Mouse (Mus musculus): ENCODE measurements around the gene Atp5e. TPM values are rescaled to one million over a fixed set of nuclear protein-coding genes. Genes with fewer than 3 reads are reported as not detected.

The Atp5e gene
- total and polyA plus RNA-seq, 2 experiments, result 502 to 519 TPM

GRCm38 (mm10) chr2:174501517-174501916 lies 37.6 kb upstream of the Atp5e start:
- no peak for TF ChIP-seq POLR2A (IDR thresholded peaks at IDR 0.05; ENCODE audit: extremely low read depth, insufficient read depth, low read length)
- no peak for TF ChIP-seq CTCF (IDR thresholded peaks at IDR 0.05; ENCODE audit: low read depth, low read length)
- H3K4me1 ChIP-seq (ENCODE audit: control insufficient read depth, insufficient read depth, low read length), result peaks cover 6% of the 10 kb centered on the region; the same call in 1 of the 2 replicates
- H3K9ac ChIP-seq (ENCODE audit: low read depth, low read length), result no peak overlapping the region
- H3K36me3 ChIP-seq (ENCODE audit: control insufficient read depth, insufficient read depth, low read length), result no peaks in the 10 kb centered on the region
- no peaks in the 10 kb centered on the region for H3K27me3 ChIP-seq (ENCODE audit: control insufficient read depth, insufficient read depth, low read length)
- no peak for DNase-seq (ENCODE audit: extremely low read depth, low read depth, low spot score)
- no peaks in the 10 kb centered on the region for H3K79me2 ChIP-seq (ENCODE audit: control insufficient read depth, insufficient read depth, low read length)
- 92% methylated on average over 8 of the region's 8 CpGs for WGBS
- H3K4me3 ChIP-seq (ENCODE audit: insufficient read depth, low read depth, low read length), result no peak overlapping the region
- H3K27ac ChIP-seq (replicated peaks; ENCODE audit: insufficient read depth, low read depth, low read length), result no peak overlapping the region

GRCm38 (mm10) chr2:174500814-174501503 lies 37.1 kb upstream of the Atp5e start:
- WGBS, result 95% methylated on average over 14 of the region's 14 CpGs
- no peaks in the 10 kb centered on the region for H3K36me3 ChIP-seq (ENCODE audit: control insufficient read depth, insufficient read depth, low read length)
- H3K4me3 ChIP-seq (ENCODE audit: insufficient read depth, low read depth, low read length), result no peak overlapping the region
- H3K4me1 ChIP-seq (ENCODE audit: control insufficient read depth, insufficient read depth, low read length), result peaks cover 6% of the 10 kb centered on the region; the same call in 1 of the 2 replicates
- no peaks in the 10 kb centered on the region for H3K79me2 ChIP-seq (ENCODE audit: control insufficient read depth, insufficient read depth, low read length)
- H3K27me3 ChIP-seq (ENCODE audit: control insufficient read depth, insufficient read depth, low read length), result no peaks in the 10 kb centered on the region
- H3K9ac ChIP-seq (ENCODE audit: low read depth, low read length), result no peak overlapping the region
- DNase-seq (ENCODE audit: extremely low read depth, low read depth, low spot score), result no peak
- TF ChIP-seq POLR2A (IDR thresholded peaks at IDR 0.05; ENCODE audit: extremely low read depth, insufficient read depth, low read length) (no peak), CTCF (IDR thresholded peaks at IDR 0.05; ENCODE audit: low read depth, low read length) (no peak)
- no peak overlapping the region for H3K27ac ChIP-seq (replicated peaks; ENCODE audit: insufficient read depth, low read depth, low read length)

DNA sequence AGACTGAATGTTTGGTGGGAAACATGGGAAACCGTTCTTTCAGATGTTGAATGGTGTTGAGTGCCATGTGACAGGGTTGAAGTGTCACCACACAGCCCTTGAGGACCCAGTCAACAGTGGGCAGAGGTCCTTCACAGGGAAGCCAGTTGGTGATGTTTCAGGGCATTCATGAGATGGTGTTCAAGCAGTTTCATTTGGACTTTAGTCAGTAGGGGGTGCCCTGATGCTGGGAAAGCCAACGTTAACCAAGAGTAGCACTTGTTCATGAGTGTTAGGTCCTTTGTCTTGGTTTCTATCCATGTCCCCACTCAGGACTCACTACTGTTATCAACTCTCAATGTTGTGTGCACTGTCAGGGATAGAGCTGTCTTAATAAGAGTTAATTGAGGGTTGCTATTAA lies 29.0 kb upstream of the Atp5e start:
- Histone ChIP-seq H3K36me3 (ENCODE audit: control insufficient read depth, insufficient read depth, low read length) (no peaks in the 10 kb centered on the region), H3K27ac (replicated peaks; ENCODE audit: insufficient read depth, low read depth, low read length) (no peak overlapping the region), H3K4me1 (ENCODE audit: control insufficient read depth, insufficient read depth, low read length) (no peaks in the 10 kb centered on the region), H3K27me3 (ENCODE audit: control insufficient read depth, insufficient read depth, low read length) (no peaks in the 10 kb centered on the region), H3K4me3 (ENCODE audit: insufficient read depth, low read depth, low read length) (no peak overlapping the region), H3K79me2 (ENCODE audit: control insufficient read depth, insufficient read depth, low read length) (no peaks in the 10 kb centered on the region), H3K9ac (ENCODE audit: low read depth, low read length) (no peak overlapping the region)
- 49% methylated on average over 2 of the region's 2 CpGs for whole genome bisulfite sequencing
- no peak for TF ChIP-seq POLR2A (IDR thresholded peaks at IDR 0.05; ENCODE audit: extremely low read depth, insufficient read depth, low read length)
- peak; percentile 42; the same call in 1 of the 2 replicates for TF ChIP-seq CTCF (IDR thresholded peaks at IDR 0.05; ENCODE audit: low read depth, low read length)
- peak; percentile 34 for DNase-seq (ENCODE audit: extremely low read depth, low read depth, low spot score)

DNA sequence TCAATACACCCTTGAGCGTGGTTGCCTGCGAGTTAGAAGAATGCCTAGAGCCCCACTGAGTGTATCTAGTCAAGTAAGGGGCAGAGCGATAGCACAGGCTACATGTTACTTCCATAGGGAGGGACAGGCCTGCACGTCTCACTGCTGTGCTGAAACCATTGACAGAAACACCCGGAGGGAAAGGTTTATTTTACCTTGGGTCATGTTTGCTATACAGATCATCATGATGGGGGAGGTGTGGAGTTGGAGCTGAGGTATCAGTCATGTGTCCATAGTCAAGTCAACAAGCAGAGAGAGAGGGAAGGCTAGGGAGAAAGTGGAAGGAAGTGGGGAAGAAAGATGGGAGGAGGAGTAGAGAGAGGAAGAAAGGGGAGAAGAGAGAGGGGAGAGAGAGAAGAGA lies 23.1 kb upstream of the Atp5e start:
- TF ChIP-seq POLR2A (IDR thresholded peaks at IDR 0.05; ENCODE audit: extremely low read depth, insufficient read depth, low read length) (no peak), CTCF (IDR thresholded peaks at IDR 0.05; ENCODE audit: low read depth, low read length) (no peak)
- H3K36me3 ChIP-seq (ENCODE audit: control insufficient read depth, insufficient read depth, low read length), result no peaks in the 10 kb centered on the region
- no peaks in the 10 kb centered on the region for H3K79me2 ChIP-seq (ENCODE audit: control insufficient read depth, insufficient read depth, low read length)
- 49% methylated on average over 5 of the region's 5 CpGs for WGBS
- peaks cover 3% of the 10 kb centered on the region; the same call in 1 of the 2 replicates for H3K4me1 ChIP-seq (ENCODE audit: control insufficient read depth, insufficient read depth, low read length)
- no peak for DNase-seq (ENCODE audit: extremely low read depth, low read depth, low spot score)
- no peak overlapping the region for H3K27ac ChIP-seq (replicated peaks; ENCODE audit: insufficient read depth, low read depth, low read length)
- H3K4me3 ChIP-seq (ENCODE audit: insufficient read depth, low read depth, low read length), result no peak overlapping the region
- no peaks in the 10 kb centered on the region for H3K27me3 ChIP-seq (ENCODE audit: control insufficient read depth, insufficient read depth, low read length)
- H3K9ac ChIP-seq (ENCODE audit: low read depth, low read length), result no peak overlapping the region

DNA sequence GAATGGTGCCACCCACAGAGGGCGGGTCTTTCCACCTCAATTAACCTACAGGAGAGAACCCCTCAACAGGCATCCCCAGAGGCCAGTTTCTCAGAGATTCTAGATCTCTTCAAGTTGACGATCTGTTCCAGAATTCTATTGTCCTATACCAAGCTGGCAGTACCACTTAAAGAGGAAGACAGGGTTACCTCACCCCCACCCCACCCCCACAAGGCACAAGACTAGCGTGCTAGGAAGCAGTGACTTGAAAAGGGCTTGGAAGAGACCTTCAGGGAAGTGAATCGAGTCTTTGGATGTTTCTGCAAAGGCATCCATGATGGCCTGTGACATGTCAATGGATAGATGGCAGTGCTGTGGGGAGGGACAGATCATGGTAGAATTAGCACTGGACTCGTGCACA lies 14.8 kb upstream of the Atp5e start:
- TF ChIP-seq CTCF (IDR thresholded peaks at IDR 0.05; ENCODE audit: low read depth, low read length), result no peak
- no peak for TF ChIP-seq POLR2A (IDR thresholded peaks at IDR 0.05; ENCODE audit: extremely low read depth, insufficient read depth, low read length)
- 84% methylated on average over 5 of the region's 5 CpGs for WGBS

More for the DNA sequence above, 14.8 kb upstream of the Atp5e start:
- no peaks in the 10 kb centered on the region for H3K27me3 ChIP-seq (ENCODE audit: control insufficient read depth, insufficient read depth, low read length)
- no peaks in the 10 kb centered on the region for H3K4me1 ChIP-seq (ENCODE audit: control insufficient read depth, insufficient read depth, low read length)
- DNase-seq (ENCODE audit: extremely low read depth, low read depth, low spot score), result no peak
- H3K4me3 ChIP-seq (ENCODE audit: insufficient read depth, low read depth, low read length), result no peak overlapping the region
- no peaks in the 10 kb centered on the region for H3K79me2 ChIP-seq (ENCODE audit: control insufficient read depth, insufficient read depth, low read length)
- H3K36me3 ChIP-seq (ENCODE audit: control insufficient read depth, insufficient read depth, low read length), result no peaks in the 10 kb centered on the region
- H3K27ac ChIP-seq (replicated peaks; ENCODE audit: insufficient read depth, low read depth, low read length), result no peak overlapping the region
- H3K9ac ChIP-seq (ENCODE audit: low read depth, low read length), result no peak overlapping the region
